Mouse (Mus musculus) ES-E14 (cell line): Measurements from ENCODE around the gene Plcb3. TPM values are rescaled to one million over a fixed set of nuclear protein-coding genes. Genes with fewer than 3 reads are reported as not detected.

Experiments used
- DNase-seq: peaks from one replicate; pipeline ENCODE4 v3.0.0-alpha.2; 2013; ENCODE audit warnings: low read depth, low spot score
- H3K27ac ChIP-seq: 2 replicates; pipeline ENCODE4 v1.5.1; 2012; ENCODE audit warnings: low read depth, mild to moderate bottlenecking, low read length, moderate library complexity, mixed read lengths; ENCODE audit not compliant: poor library complexity, insufficient read depth, severe bottlenecking
- H3K36me3 ChIP-seq: 2 replicates; pipeline ENCODE4 v1.6.1; 2012; ENCODE audit warnings: mild to moderate bottlenecking, low read length, moderate library complexity, mixed read lengths; ENCODE audit not compliant: control insufficient read depth, poor library complexity, insufficient read depth, severe bottlenecking
- H3K4me1 ChIP-seq, 2 experiments: fragments of 150-350 bp in 1 of 2; sonication (generic) in 1 of 2; 2 replicates each; pipeline ENCODE4 v1.6.1; 2012; ENCODE audit warnings: low read length in 2 of 2, mild to moderate bottlenecking in 1 of 2, mixed read lengths in 1 of 2; ENCODE audit not compliant: control insufficient read depth in 2 of 2, insufficient read depth in 2 of 2, poor library complexity in 1 of 2
- H3K4me3 ChIP-seq, 2 experiments: fragments of 150-350 bp in 1 of 2; sonication (generic) in 1 of 2; 2 replicates each; pipeline ENCODE4 v1.5.1; 2012; ENCODE audit warnings: low read length in 2 of 2, low read depth in 1 of 2, mild to moderate bottlenecking in 1 of 2, mixed read lengths in 1 of 2; ENCODE audit not compliant: insufficient read depth in 1 of 2, poor library complexity in 1 of 2, severe bottlenecking in 1 of 2
- H3K9ac ChIP-seq: 2 replicates; pipeline ENCODE4 v1.6.1; 2012; ENCODE audit warnings: low read depth, mild to moderate bottlenecking, low read length, mixed read lengths; ENCODE audit not compliant: poor library complexity, insufficient read depth, severe bottlenecking
- H3K9me3 ChIP-seq: fragments of 150-350 bp; sonication (generic); 2 replicates; pipeline ENCODE4 v1.6.1; 2012; ENCODE audit warnings: low read depth, mild to moderate bottlenecking, low read length; ENCODE audit not compliant: control insufficient read depth, insufficient read depth
- CHD2 ChIP-seq: IDR thresholded peaks from 2 replicates; pipeline ENCODE4 v1.6.1; 2014; ENCODE audit warnings: mild to moderate bottlenecking, low read depth, low read length, inconsistent platforms
- HCFC1 ChIP-seq: IDR thresholded peaks from 2 replicates; pipeline ENCODE4 v1.6.1; 2012; ENCODE audit warnings: low read length, inconsistent platforms, borderline replicate concordance; ENCODE audit not compliant: insufficient read depth
- MAFK ChIP-seq: IDR thresholded peaks from 2 replicates; pipeline ENCODE4 v1.6.1; 2014; ENCODE audit warnings: mild to moderate bottlenecking, low read depth, low read length, inconsistent platforms; ENCODE audit not compliant: insufficient read depth
- ZC3H11A ChIP-seq: IDR thresholded peaks from 2 replicates; pipeline ENCODE4 v1.6.1; 2012; ENCODE audit warnings: low read depth, mild to moderate bottlenecking, inconsistent platforms, low read length, borderline replicate concordance
- ZNF384 ChIP-seq: IDR thresholded peaks from 2 replicates; pipeline ENCODE4 v1.6.1; 2012; ENCODE audit warnings: low read depth, low read length, inconsistent platforms
- in situ Hi-C, 2 experiments: fragments of 600-800 bp; cut with MboI; formaldehyde crosslinking; loops; one replicate each; pipeline ENCODE4 v1.15.1; 2025; ENCODE audit warnings: low sequenced_read_pairs in 2 of 2, inconsistent platforms in 1 of 2; ENCODE audit not compliant: unreplicated experiment in 2 of 2
- total RNA-seq: library from RNA; depleted of rRNA; stranded (reverse); fragments of 300-350 nt; gene quantifications from 2 replicates; pipeline ENCODE4 v1.2.3, GENCODE M21; 2012

Gene Plcb3
- total RNA-seq, 1 experiment: 42.3 TPM

DNA sequence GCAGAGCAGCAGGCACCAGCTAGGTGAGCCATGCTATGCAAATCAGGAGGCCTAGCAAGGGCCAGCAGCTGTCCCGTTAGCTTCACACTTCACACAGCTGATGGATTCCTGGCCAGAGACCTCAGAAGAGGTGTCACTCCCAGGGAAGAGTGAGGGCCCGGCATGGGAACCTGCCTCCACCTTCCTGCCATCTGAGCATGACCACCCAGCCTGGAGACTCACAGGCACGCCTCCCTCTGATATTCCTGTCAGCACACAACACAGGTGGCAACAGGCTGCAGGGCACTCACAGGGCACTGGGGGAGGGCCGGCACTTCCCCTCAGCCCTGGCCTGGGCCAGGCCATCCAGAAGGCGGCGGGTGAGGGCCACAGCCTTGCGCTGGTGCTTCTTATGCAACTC is 20.8 kb downstream of the Plcb3 start:
- TF ChIP-seq ZNF384 (no peak), MAFK (no peak), CHD2 (no peak), HCFC1 (no peak), ZC3H11A (no peak)
- no peak overlapping the region for H3K4me3 ChIP-seq
- H3K27ac ChIP-seq: no peak overlapping the region
- H3K36me3 ChIP-seq: peaks cover 60% of the 10 kb centered on the region
- no peak overlapping the region for H3K9ac ChIP-seq
- in situ Hi-C loops: no loop called here
- no peaks in the 10 kb centered on the region for H3K9me3 ChIP-seq
- peaks cover 0 to 12% of the 10 kb centered on the region in 2 experiments; a peak in 2 of 4 replicates for H3K4me1 ChIP-seq
- DNase-seq: no peak

DNA sequence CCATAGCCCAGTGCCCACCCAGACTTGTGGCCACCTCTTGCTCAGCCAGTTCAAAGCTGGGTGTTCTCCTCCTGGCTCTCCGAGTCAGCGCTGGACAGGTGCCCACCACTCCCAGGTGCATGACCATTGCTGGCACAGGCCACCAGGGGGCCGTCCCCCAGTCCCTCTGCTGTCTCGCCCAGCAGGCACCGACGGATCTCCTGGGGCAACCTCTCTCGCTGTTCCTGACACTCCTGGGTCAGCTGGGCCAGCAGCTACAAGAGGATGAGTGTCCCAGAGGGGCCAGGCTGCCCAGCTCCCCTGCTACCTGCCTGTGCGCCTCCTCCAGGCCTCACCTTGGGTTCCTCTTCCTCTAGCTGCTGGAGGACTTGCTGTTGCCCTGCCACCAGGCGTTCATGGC is 22.2 kb downstream of the Plcb3 start:
- H3K4me1 ChIP-seq: peaks cover 0 to 17% of the 10 kb centered on the region in 2 experiments; a peak in 2 of 4 replicates
- in situ Hi-C loops: no loop called here
- H3K9ac ChIP-seq: no peak overlapping the region
- H3K36me3 ChIP-seq: peaks cover 47% of the 10 kb centered on the region
- no peak overlapping the region for H3K27ac ChIP-seq
- TF ChIP-seq ZC3H11A (no peak), HCFC1 (no peak), MAFK (no peak), CHD2 (no peak), ZNF384 (no peak)
- no peaks in the 10 kb centered on the region for H3K9me3 ChIP-seq
- H3K4me3 ChIP-seq: no peak overlapping the region
- DNase-seq: no peak

DNA sequence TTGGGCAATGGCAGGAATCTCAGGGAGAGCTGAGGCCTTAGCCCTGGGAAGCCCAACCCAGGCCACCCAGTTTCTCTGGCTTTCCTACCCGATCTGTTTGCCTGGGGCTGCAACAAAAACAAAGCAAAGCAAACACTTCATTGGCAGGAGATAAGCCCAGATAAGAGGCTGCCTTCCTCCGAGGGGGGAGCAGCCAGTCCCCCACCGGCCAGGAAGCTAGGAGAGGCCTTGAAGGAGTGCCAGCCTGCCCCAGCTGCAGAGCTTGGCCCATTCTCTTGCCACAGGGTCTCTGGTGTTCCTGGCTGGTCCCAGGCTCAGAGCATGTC is 23.6 kb downstream of the Plcb3 start:
- H3K36me3 ChIP-seq: peaks cover 34% of the 10 kb centered on the region
- H3K9me3 ChIP-seq: no peaks in the 10 kb centered on the region
- in situ Hi-C loops: no loop called here
- H3K9ac ChIP-seq: peak overlapping the region; percentile 82; the same call in 1 of the 2 replicates
- peak overlapping the region; percentile 80; a peak in 3 of 4 replicates for H3K4me3 ChIP-seq
- peaks cover 0 to 23% of the 10 kb centered on the region in 2 experiments; a peak in 3 of 4 replicates for H3K4me1 ChIP-seq
- no peak for TF ChIP-seq CHD2
- no peak for TF ChIP-seq HCFC1
- no peak for TF ChIP-seq ZNF384
- no peak for TF ChIP-seq MAFK
- TF ChIP-seq ZC3H11A: no peak
- peak overlapping the region; percentile 91; the same call in 1 of the 2 replicates for H3K27ac ChIP-seq
- no peak for DNase-seq

DNA sequence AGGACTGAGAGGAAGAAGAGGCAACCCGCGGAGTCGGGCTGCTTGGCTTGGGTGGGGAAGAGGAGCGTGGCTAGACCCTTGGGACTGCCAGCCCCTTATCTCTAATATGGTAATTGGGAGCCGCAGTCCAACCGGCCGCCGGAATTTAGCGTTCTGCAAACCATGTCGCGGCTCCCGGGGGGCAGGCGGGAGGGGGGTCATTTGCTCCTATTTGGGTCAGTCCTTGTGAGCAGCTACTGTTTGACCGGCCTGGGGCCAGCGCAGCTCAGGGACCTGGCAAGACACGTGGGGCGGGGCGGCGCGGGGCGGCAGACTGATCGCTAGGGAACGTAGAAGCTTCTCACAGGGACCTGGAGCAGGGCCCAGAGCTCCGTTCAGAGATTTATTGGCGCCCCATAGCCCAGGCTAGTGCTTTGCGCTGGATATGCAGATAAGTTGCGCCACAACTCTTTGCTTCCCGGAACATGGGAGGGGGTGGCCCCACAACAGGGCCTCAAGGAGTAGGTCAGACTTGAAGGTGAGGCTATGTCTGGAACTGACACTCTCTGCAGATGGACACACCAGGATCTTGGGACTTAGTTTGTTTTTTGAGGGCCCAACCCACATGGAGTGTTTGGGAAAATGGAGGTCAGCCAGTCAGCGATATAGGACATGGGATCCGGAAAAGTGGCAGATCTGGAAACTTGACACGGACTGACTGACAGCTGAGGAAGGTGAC is 24.1 kb downstream of the Plcb3 start:
- TF ChIP-seq HCFC1 (no peak), MAFK (no peak), ZC3H11A (no peak)
- in situ Hi-C loops: no loop called here
- peak overlapping the region; percentile 80 for H3K4me3 ChIP-seq

More for the DNA sequence above, 24.1 kb downstream of the Plcb3 start:
- peak overlapping the region; percentile 91 for H3K27ac ChIP-seq
- H3K9ac ChIP-seq: peak overlapping the region; percentile 82
- H3K36me3 ChIP-seq: peaks cover 29% of the 10 kb centered on the region
- no peak for DNase-seq
- no peaks in the 10 kb centered on the region for H3K9me3 ChIP-seq
- peaks cover 0 to 24% of the 10 kb centered on the region in 2 experiments; a peak in 3 of 4 replicates for H3K4me1 ChIP-seq
